Mouse (Mus musculus) cerebellum, adult 9-10 months (tissue): ENCODE measurements around the gene Trak1.
A peak's percentile ranks its signal among the peaks of the same experiment; 100 is the strongest.

Experiments
- DNase-seq: peaks from one replicate; pipeline ENCODE4 v3.0.0; 2022

Trak1 gene

GRCm38 (mm10) chr9:121350601-121351000 is 53.3 kb downstream of the Trak1 start:
- DNase-seq = no peak

DNA sequence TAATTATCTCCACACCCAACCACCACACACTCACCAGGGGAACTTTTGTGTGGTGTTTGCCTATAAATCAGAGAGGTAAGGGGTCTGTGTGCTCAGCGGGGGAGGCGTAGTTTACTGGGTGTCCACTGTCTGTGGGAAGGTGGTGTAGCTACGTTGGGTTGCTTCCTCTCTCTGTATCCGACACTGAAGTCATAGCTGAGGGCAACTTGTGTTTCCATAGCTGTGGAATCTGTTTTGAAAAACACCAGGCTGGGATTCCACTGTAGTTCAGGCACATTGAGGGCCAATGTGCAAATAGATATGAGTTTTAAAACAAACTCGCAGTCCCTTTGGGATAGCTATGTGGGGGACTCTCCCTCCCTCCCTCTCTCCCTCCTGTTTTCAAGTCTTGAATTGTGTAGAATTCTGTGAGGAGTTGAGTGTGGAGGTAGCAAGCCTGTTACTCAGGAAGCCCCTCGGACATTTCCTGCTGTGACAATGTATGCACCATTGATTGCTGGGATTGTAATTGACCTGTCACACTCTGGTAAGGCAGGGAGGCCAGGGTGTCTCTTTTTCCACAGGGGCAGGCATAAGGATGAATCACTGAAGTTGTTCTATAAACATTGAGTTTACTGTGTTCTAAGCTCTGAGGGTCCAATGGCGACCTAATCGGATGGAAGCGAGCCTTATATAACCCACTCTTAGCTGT is 54.2 kb downstream of the Trak1 start:
- DNase-seq = no peak

DNA sequence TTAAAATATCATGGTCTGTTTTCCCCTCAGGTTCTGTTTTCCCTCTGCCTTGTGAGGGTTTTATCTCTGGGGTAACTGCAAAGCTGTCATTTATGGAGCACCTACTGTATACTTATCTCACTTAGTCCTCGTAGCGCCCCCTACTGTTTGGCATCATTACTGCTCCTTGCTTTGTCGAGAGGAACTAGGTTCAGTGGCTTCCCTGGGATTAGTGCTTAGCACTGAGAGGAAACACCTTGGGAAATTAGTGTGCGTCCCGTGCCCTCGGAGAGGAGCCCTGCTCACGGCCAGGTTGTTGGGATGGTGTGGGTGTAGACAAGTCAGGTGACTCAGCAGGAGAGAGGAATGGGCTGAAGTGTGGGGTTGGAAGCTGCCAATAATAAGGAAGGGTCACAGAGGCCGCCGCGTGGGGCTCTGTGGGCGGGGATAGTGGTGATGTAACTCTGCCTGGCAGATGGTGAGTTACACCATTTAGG is 54.9 kb downstream of the Trak1 start:
- DNase-seq = peak; percentile 73

- peak; percentile 41 for DNase-seq
Observed at GRCm38 (mm10) chr9:121352726-121353125, 55.4 kb downstream of the Trak1 start.

DNA sequence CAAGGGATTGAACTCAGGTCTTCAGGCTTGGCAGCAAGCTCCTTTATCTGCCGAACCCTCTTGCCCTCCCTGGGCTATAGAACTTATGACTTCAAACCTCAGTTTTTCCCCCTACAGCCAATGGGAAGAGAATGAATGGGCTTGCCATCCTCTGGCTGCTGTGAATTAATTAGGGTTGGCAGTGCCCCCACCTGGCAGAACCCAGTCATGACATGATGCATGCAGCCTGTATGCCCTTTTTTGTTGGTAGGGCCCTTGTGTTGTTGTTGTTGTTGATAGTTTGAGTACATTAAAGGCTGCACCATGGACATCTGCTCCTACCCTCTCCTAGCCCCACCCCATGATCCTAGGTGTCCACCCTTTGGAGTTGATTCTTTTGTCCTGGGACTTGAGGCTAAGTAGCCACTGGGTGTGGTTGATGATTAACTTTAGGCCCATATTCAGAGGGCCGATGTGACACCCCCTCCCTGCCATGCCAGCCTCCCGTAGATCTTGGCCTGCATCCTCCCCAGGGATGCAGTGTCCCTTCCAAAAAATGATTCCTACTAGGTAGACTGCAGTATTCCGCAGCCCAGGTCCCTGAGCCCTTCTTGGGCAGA is 57.6 kb downstream of the Trak1 start:
- DNase-seq = peak; percentile 79

- peak; percentile 89 for DNase-seq
Observed at GRCm38 (mm10) chr9:121355431-121356141, 58.3 kb downstream of the Trak1 start.

DNA sequence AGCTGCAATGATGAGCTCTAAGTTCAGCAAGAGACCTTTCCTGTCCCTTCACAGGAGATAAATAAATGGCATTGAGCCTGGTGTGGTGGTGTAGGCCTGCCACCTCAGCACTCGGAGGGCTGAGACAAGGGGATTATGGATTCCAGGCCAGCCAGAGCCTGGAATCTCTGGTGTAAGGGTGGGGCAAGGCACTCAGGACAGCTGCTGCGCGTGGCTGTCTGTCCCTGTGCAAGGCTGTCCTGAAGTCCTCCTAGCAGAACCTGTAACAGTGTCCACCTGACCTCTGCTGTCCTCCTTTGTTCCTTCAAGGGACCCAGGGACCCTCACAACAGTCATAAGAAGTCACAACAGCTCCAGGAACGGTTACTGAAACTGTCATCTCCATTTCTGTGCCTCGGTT is 59.8 kb downstream of the Trak1 start:
- no peak for DNase-seq

DNA sequence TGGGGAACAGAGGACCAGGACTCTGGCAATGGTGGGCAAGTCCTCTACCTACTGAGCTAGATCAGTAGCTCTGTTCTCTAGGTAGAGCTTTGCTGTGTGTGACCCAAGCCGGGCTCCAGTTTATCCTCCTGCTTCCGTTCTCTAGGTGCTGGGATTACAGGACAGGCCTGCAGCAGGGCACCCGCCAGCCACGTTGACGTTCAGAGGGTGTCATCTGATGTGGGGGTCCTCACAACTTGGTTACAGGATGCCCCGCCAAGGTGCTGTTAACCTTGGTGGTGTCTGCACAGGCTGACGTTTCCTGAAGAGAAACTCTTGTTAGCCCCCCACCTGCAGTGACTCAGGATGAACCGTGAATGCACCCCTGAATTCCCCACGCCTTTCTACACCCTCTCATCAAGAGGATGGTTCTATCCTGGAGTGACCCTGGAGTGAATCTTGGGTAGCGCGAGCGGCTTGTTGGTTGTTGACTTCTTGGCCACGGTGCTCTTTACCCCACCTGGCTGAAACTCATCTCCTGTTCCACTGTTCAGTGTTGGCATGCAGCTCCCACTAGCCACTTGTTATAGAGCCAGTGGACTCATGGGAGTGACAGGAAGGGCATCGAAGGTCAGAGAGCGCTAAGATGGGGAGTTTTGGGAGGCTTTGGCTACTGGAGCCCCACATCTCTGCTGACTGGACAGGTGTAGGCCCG is 60.4 kb downstream of the Trak1 start:
- no peak for DNase-seq

DNA sequence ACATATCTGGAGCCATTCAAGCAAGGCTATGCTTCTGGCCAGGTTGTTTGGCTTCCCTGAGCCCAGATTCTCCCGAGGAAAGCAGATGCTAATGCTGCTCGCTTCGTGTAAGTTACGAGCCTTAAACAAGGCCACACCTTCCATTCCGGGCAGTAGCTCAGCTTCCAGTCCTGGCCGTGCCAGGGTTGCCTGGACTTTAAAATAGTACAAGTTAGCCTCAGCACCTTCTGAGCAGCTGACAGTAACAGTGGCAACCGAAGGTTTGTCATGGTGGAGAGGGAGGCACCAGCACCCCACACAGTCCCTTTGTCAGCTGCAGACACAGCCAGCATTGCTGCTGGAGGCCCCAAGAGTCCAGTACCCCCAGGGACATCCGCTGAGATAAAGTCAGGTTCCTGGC is 61.1 kb downstream of the Trak1 start:
- no peak for DNase-seq

GRCm38 (mm10) chr9:121359266-121359972 is 62.1 kb downstream of the Trak1 start:
- no peak for DNase-seq

- peak; percentile 87 for DNase-seq
Observed at GRCm38 (mm10) chr9:121360327-121360954, 63.1 kb downstream of the Trak1 start.

DNA sequence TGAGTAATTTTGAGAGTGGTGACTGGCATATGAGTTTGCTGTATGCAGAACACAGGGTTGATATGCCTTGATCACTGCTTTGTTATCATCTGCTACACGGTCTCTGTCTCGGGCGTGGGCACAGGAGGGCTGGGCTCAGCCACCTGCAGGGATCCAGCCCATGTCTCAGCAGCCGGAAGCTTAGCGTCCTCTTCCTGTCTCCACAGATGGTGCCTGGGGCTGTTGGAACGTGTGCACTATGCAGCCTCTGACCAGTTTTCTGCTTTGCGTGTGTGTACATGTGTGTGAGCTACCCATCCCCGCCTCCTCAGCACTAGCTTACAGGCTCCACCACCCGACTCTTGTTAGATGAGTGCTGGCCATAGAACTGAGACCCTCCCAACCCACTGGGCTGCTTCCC is 63.7 kb downstream of the Trak1 start:
- DNase-seq = peak; percentile 61

GRCm38 (mm10) chr9:121363932-121364331 is 66.6 kb downstream of the Trak1 start:
- peak; percentile 51 for DNase-seq

DNA sequence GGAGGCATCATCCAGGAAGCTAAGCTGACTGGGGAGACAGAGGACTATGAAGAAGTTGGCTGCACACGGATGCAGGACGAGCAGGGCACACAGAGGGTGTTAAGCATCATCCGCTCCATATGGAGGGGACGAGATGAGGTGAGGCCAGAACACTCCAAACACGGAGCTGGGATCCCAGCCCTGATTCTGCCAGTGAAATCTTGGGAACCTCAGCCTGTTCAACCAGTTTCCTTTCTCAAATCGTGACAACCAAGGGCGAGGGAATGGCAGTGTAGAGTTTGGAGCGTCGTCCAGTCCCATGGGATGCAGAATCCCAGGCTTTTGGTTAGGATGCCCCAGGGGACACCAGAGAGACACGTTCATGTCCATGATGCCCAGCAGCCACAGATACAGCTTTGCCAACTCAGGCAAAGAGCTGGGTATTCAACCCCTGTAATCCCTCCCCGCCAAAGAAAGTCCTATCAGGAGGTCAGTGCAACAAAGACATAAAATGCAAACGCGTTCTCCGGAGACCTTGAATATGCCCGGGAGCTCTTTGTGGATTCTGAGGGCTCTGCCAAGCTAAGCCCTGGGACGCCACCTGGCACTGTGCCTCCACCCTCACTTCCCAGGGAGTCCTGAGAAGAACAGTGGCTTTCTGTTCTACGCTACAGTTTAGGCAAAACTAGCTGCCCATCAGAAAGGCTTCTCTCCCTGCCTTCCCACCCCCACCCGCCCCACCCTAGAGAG is 69.0 kb downstream of the Trak1 start:
- DNase-seq = peak; percentile 83

DNA sequence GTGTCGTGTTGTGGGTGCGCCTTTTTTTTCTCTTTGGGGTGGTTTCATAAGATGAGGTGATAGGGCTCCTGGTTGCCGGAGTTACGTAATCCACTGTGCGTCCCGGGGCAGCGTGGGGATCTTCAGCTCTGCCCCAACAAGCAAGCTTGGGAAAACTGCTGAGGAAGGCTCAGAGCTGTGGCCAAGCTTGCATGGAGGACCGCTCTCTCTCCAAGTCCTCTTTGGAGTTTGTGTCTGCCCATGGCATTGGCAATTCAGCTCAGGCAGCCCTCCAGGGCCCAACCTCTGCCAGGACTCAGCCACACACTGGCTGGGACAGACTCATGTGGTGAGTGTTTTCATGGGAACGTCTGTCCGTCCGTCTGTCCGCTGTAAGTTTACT is 69.6 kb downstream of the Trak1 start:
- DNase-seq = no peak

- no peak for DNase-seq
Observed at GRCm38 (mm10) chr9:121369573-121369972, 72.3 kb downstream of the Trak1 start.

DNA sequence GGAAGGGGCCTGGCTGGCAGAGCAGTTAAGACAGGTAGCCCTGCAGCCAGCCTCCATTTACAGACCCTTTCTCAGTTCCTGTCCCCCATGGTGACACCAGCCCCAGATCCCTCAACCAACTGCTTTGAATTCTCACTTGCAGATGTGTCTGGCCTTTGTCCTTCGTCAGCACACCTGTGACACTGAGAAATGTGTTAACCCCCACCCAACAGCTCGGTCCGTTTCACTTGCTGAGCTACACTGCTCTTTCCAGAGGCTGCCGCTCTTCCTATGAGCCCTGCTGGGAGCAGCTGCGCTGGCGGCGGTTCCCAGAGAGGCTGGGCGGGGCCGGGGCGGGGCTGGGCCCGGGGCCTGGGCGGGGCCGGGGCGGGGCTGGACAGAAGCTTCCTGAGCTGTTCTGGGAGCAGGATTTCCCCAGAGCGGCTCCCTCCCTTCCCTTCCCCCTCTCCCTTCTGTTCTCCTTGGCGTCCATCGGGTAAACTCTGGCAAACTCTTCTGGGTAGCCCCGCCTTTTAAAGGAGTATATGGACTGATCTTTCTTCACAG is 74.1 kb downstream of the Trak1 start:
- DNase-seq = peak; percentile 88

DNA sequence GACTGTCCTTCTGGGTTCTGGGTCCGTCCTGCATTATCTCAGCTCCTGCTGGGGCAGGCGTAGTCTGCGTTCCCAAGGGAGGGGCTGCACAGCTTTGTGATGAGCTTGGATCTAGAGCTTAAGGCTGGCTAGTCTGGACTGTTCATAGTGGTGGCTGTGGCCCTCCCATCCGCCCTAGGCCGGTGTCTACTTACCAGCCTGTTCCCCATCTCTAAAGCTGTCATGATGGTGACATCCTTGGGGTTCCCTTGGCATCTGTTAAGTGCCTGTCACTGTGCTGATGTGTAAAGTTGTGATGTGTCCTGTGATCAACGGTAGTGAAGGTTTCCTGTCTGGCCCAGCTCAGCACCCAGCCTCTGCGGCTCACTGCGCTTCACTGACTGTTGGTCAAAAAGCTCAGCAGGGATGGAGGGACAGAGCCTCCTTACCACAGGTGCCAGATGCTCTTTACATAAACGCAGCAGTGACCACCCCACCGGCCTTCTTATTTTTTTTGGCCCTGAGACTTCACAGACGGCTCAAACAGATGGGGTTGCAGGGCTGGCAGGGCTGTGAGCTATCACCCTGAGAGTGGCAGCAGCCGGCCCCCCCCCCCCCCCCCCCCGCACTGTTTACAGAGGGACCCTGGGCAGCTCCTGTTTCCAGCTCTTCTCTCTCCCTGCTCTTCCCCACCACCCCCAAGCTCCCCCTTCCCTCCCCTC is 74.8 kb downstream of the Trak1 start:
- no peak for DNase-seq

- DNase-seq = no peak
Observed at GRCm38 (mm10) chr9:121373107-121373506, 75.8 kb downstream of the Trak1 start.

GRCm38 (mm10) chr9:121373512-121373911 is 76.2 kb downstream of the Trak1 start:
- DNase-seq = no peak
